Comparison of ENCODE assay signal across 18 mouse cellular contexts in genomic region chr10:80465066-80465465, GRCm38 (mm10). TPM values are rescaled to one million over a fixed set of nuclear protein-coding genes. Genes with fewer than 3 reads are reported as not detected.
DNase-seq lines count a peak whose midpoint lies in the region; ATAC-seq lines count a peak whose summit lies in the region.
"Had no signal": no experiment of that assay in that cellular context is flagged by ENCODE, and none has a peak within 500 bp of the region (broad histone marks: within the 10 kb centered on the region; RNA-seq: fewer than 3 reads in every experiment).

No protein-coding gene starts in this region.

- H3K27ac ChIP-seq in forebrain, embryonic 13.5 days: no peak overlapping the region
- H3K27ac ChIP-seq in forebrain, embryonic 16.5 days (ENCODE audit: low read length): no peak overlapping the region
- no peak overlapping the region for H3K27ac ChIP-seq in hindbrain, embryonic 15.5 days (replicated peaks)
- H3K27ac ChIP-seq in hindbrain, embryonic 16.5 days (ENCODE audit: low read depth, low read length): no peak overlapping the region
- H3K27ac ChIP-seq in neural tube, embryonic 15.5 days (replicated peaks): no peak overlapping the region
- H3K27ac ChIP-seq: embryonic facial prominence, embryonic 13.5 days; liver, embryonic 13.5 days; neural tube, embryonic 13.5 days; stomach, embryonic 15.5 days had no signal

- no peaks in the 10 kb centered on the region for H3K36me3 ChIP-seq in forebrain, embryonic 13.5 days (ENCODE audit: poor library complexity, severe bottlenecking)
- no peaks in the 10 kb centered on the region for H3K36me3 ChIP-seq in forebrain, embryonic 16.5 days (ENCODE audit: control insufficient read depth, insufficient read depth)
- H3K36me3 ChIP-seq in hindbrain, embryonic 15.5 days: no peaks in the 10 kb centered on the region
- no peaks in the 10 kb centered on the region for H3K36me3 ChIP-seq in hindbrain, embryonic 16.5 days (ENCODE audit: control insufficient read depth, insufficient read depth, low read length)
- no peaks in the 10 kb centered on the region for H3K36me3 ChIP-seq in neural tube, embryonic 15.5 days
- H3K36me3 ChIP-seq: embryonic facial prominence, embryonic 13.5 days; liver, embryonic 13.5 days; neural tube, embryonic 13.5 days; stomach, embryonic 15.5 days had no signal

- H3K4me1 ChIP-seq in forebrain, embryonic 13.5 days: 0 out of 2 replicates have a peak, but pooled peaks cover 3% of the 10 kb centered on the region
- H3K4me1 ChIP-seq in forebrain, embryonic 16.5 days (replicated peaks; ENCODE audit: control insufficient read depth, insufficient read depth, low read length): peaks cover 5% of the 10 kb centered on the region; the same call in 1 of the 2 replicates
- 0 out of 2 replicates have a peak, but pooled peaks cover 5% of the 10 kb centered on the region for H3K4me1 ChIP-seq in hindbrain, embryonic 15.5 days (replicated peaks)
- H3K4me1 ChIP-seq in hindbrain, embryonic 16.5 days (ENCODE audit: control insufficient read depth, insufficient read depth, low read depth, low read length): no peaks in the 10 kb centered on the region
- peaks cover 5% of the 10 kb centered on the region for H3K4me1 ChIP-seq in neural tube, embryonic 15.5 days
- H3K4me1 ChIP-seq: stomach, embryonic 15.5 days had no signal

- WGBS in forebrain, embryonic 13.5 days: 55% methylated on average over 5 of the region's 5 CpGs
- WGBS in forebrain, embryonic 16.5 days: 60% methylated on average over 5 of the region's 5 CpGs
- 61% methylated on average over 5 of the region's 5 CpGs for WGBS in hindbrain, embryonic 15.5 days
- 60% methylated on average over 5 of the region's 5 CpGs for WGBS in hindbrain, embryonic 16.5 days
- WGBS in neural tube, embryonic 15.5 days: 68% methylated on average over 5 of the region's 5 CpGs

- H3K4me2 ChIP-seq in forebrain, embryonic 13.5 days: peak overlapping the region; percentile 34
- no peak overlapping the region for H3K4me2 ChIP-seq in forebrain, embryonic 16.5 days (ENCODE audit: low read length)
- peak overlapping the region; percentile 30; the same call in 1 of the 2 replicates for H3K4me2 ChIP-seq in hindbrain, embryonic 15.5 days
- H3K4me2 ChIP-seq in hindbrain, embryonic 16.5 days (ENCODE audit: low read length): no peak overlapping the region
- H3K4me2 ChIP-seq in neural tube, embryonic 15.5 days: peak overlapping the region; percentile 31; the same call in 1 of the 2 replicates
- H3K4me2 ChIP-seq: liver, embryonic 13.5 days had no signal

- no peaks in the 10 kb centered on the region for H3K9me3 ChIP-seq in forebrain, embryonic 13.5 days (replicated peaks)
- no peaks in the 10 kb centered on the region for H3K9me3 ChIP-seq in forebrain, embryonic 16.5 days (ENCODE audit: control insufficient read depth, low read length)
- H3K9me3 ChIP-seq in hindbrain, embryonic 15.5 days: no peaks in the 10 kb centered on the region
- no peaks in the 10 kb centered on the region for H3K9me3 ChIP-seq in hindbrain, embryonic 16.5 days (ENCODE audit: control insufficient read depth, low read length)
- no peaks in the 10 kb centered on the region for H3K9me3 ChIP-seq in neural tube, embryonic 15.5 days (replicated peaks)
- H3K9me3 ChIP-seq: embryonic facial prominence, embryonic 13.5 days; liver, embryonic 13.5 days; neural tube, embryonic 13.5 days; stomach, embryonic 15.5 days had no signal

- H3K27me3 ChIP-seq in forebrain, embryonic 13.5 days: peaks cover 31% of the 10 kb centered on the region
- 0 out of 2 replicates have a peak, but pooled peaks cover 3% of the 10 kb centered on the region for H3K27me3 ChIP-seq in forebrain, embryonic 16.5 days (replicated peaks; ENCODE audit: control insufficient read depth, insufficient read depth, low read length)
- H3K27me3 ChIP-seq in hindbrain, embryonic 15.5 days: no peaks in the 10 kb centered on the region
- H3K27me3 ChIP-seq in hindbrain, embryonic 16.5 days (replicated peaks; ENCODE audit: control insufficient read depth, insufficient read depth, low read length): no peaks in the 10 kb centered on the region
- H3K27me3 ChIP-seq in neural tube, embryonic 15.5 days (replicated peaks): peaks cover 32% of the 10 kb centered on the region

- H3K9ac ChIP-seq in forebrain, embryonic 13.5 days: no peak overlapping the region
- H3K9ac ChIP-seq in forebrain, embryonic 16.5 days (replicated peaks; ENCODE audit: low read depth, low read length): no peak overlapping the region
- no peak overlapping the region for H3K9ac ChIP-seq in hindbrain, embryonic 15.5 days
- H3K9ac ChIP-seq in hindbrain, embryonic 16.5 days (ENCODE audit: low read depth, low read length): no peak overlapping the region
- no peak overlapping the region for H3K9ac ChIP-seq in neural tube, embryonic 15.5 days (replicated peaks)
- H3K9ac ChIP-seq: liver, embryonic 13.5 days; neural tube, embryonic 13.5 days; stomach, embryonic 15.5 days had no signal

- no peak for DNase-seq in neural tube, embryonic 10.5 days (ENCODE audit: extremely low spot score, low spot score)
- DNase-seq in kidney, postnatal 36 days: peak; percentile 50 to 64
- no peak for DNase-seq in frontal cortex, postnatal 36 days (ENCODE audit: low spot score in 2 of 2)
- DNase-seq: adrenal gland, postnatal 10 days; cerebellum, adult 11-12 months; liver, embryonic 13.5 days; right cerebral cortex, postnatal 14 days had no signal

- H3K4me3 ChIP-seq in forebrain, embryonic 13.5 days: no peak overlapping the region
- no peak overlapping the region for H3K4me3 ChIP-seq in forebrain, embryonic 16.5 days (replicated peaks; ENCODE audit: low read length)
- H3K4me3 ChIP-seq in hindbrain, embryonic 15.5 days: no peak overlapping the region
- H3K4me3 ChIP-seq in hindbrain, embryonic 16.5 days (ENCODE audit: low read length): no peak overlapping the region
- H3K4me3 ChIP-seq in neural tube, embryonic 15.5 days (replicated peaks): no peak overlapping the region
- H3K4me3 ChIP-seq: liver, embryonic 13.5 days; stomach, embryonic 15.5 days had no signal

- ATAC-seq in forebrain, embryonic 13.5 days: no peak
- no peak for ATAC-seq in forebrain, embryonic 16.5 days
- no peak for ATAC-seq in hindbrain, embryonic 15.5 days (ENCODE audit: low FRiP score, low read depth)
- no peak for ATAC-seq in hindbrain, embryonic 16.5 days
- no peak for ATAC-seq in neural tube, embryonic 15.5 days (ENCODE audit: low FRiP score)
- ATAC-seq: inflammation-experienced regulatory T-cells, adult 6 months had no signal

RNA-seq across cellular contexts. Expression of gene Onecut3, which starts 29.6 kb away (rescaled TPM):
- polyA plus RNA-seq in forebrain, embryonic 13.5 days (2015; fragmentation: Nextera tagmentation; extraction: Ambion mirVana): 0.35 and 0.57 TPM in 2 replicates
- polyA plus RNA-seq in forebrain, embryonic 16.5 days (2015; fragmentation: Nextera tagmentation; extraction: Ambion mirVana): 0.07 and 0.46 TPM in 2 replicates
- polyA plus RNA-seq in hindbrain, embryonic 15.5 days (2015; fragmentation: Nextera tagmentation; extraction: Ambion mirVana): 1.6 and 1.7 TPM in 2 replicates
- polyA plus RNA-seq in hindbrain, embryonic 16.5 days (2015; fragmentation: Nextera tagmentation; extraction: Ambion mirVana): 1.2 and 1.3 TPM in 2 replicates
- polyA plus RNA-seq in neural tube, embryonic 15.5 days (2015; fragmentation: Nextera tagmentation; extraction: Ambion mirVana): 0.63 and 1.0 TPM in 2 replicates
- polyA plus RNA-seq: embryonic facial prominence, embryonic 13.5 days; inflammation-experienced regulatory T-cells, adult 6 months; lung, embryonic 16.5 days; spleen, adult 2 months had no signal

RNA-seq across cellular contexts. Expression of gene Tcf3, which starts 31.6 kb away (rescaled TPM):
- 112 and 119 TPM in 2 replicates for polyA plus RNA-seq in forebrain, embryonic 13.5 days (2015; fragmentation: Nextera tagmentation; extraction: Ambion mirVana)
- 63.7 and 74.6 TPM in 2 replicates for polyA plus RNA-seq in forebrain, embryonic 16.5 days (2015; fragmentation: Nextera tagmentation; extraction: Ambion mirVana)
- 52.5 and 54.7 TPM in 2 replicates for polyA plus RNA-seq in hindbrain, embryonic 15.5 days (2015; fragmentation: Nextera tagmentation; extraction: Ambion mirVana)
- polyA plus RNA-seq in hindbrain, embryonic 16.5 days (2015; fragmentation: Nextera tagmentation; extraction: Ambion mirVana): 32.5 and 45.3 TPM in 2 replicates
- polyA plus RNA-seq in neural tube, embryonic 15.5 days (2015; fragmentation: Nextera tagmentation; extraction: Ambion mirVana): 33.4 and 51.7 TPM in 2 replicates

RNA-seq across cellular contexts. Expression of gene Uqcr11, which starts 58.4 kb away (rescaled TPM):
- 593 and 623 TPM in 2 replicates for polyA plus RNA-seq in forebrain, embryonic 13.5 days (2015; fragmentation: Nextera tagmentation; extraction: Ambion mirVana)
- polyA plus RNA-seq in forebrain, embryonic 16.5 days (2015; fragmentation: Nextera tagmentation; extraction: Ambion mirVana): 455 and 522 TPM in 2 replicates
- 711 and 737 TPM in 2 replicates for polyA plus RNA-seq in hindbrain, embryonic 15.5 days (2015; fragmentation: Nextera tagmentation; extraction: Ambion mirVana)
- 704 and 759 TPM in 2 replicates for polyA plus RNA-seq in hindbrain, embryonic 16.5 days (2015; fragmentation: Nextera tagmentation; extraction: Ambion mirVana)
- 731 and 790 TPM in 2 replicates for polyA plus RNA-seq in neural tube, embryonic 15.5 days (2015; fragmentation: Nextera tagmentation; extraction: Ambion mirVana)

Comparison
In these comparisons a context has a peak if more than half of its experiments do, and no peak if none do; other contexts are left out.
1. H3K4me2 ChIP-seq: peak in forebrain, embryonic 13.5 days (single experiment), hindbrain, embryonic 15.5 days (single experiment) and neural tube, embryonic 15.5 days (single experiment); none in forebrain, embryonic 16.5 days (single experiment) and hindbrain, embryonic 16.5 days (single experiment).
2. DNase-seq: peak in kidney, postnatal 36 days (2 of 2); none in neural tube, embryonic 10.5 days (single experiment) and frontal cortex, postnatal 36 days (0 of 2).